Mouse (Mus musculus): Measurements from ENCODE around the gene Pabpc4.

GRCm38 (mm10) chr4:123228270-123228669 is 33.9 kb upstream of the Pabpc4 start:
- TF ChIP-seq CTCF (IDR thresholded peaks at IDR 0.05; ENCODE audit: low read depth, low read length) (no peak), GATA2 (IDR thresholded peaks at IDR 0.05; ENCODE audit: borderline replicate concordance, low read depth, low read length) (no peak), TAL1 (conservative IDR thresholded peaks at IDR 0.05; ENCODE audit: low read depth, low read length) (no peak), GATA1 (IDR thresholded peaks at IDR 0.05; ENCODE audit: borderline replicate concordance, low read length) (no peak)
